Mouse (Mus musculus): Measurements from ENCODE around the gene Btnl9.
A peak's percentile ranks its signal among the peaks of the same experiment; 100 is the strongest.
"Not testable (repeated sequence)": the region's sequence is repeated elsewhere in the genome, so short reads cannot be mapped to it uniquely, and the experiment has no call there.

The Btnl9 gene

DNA sequence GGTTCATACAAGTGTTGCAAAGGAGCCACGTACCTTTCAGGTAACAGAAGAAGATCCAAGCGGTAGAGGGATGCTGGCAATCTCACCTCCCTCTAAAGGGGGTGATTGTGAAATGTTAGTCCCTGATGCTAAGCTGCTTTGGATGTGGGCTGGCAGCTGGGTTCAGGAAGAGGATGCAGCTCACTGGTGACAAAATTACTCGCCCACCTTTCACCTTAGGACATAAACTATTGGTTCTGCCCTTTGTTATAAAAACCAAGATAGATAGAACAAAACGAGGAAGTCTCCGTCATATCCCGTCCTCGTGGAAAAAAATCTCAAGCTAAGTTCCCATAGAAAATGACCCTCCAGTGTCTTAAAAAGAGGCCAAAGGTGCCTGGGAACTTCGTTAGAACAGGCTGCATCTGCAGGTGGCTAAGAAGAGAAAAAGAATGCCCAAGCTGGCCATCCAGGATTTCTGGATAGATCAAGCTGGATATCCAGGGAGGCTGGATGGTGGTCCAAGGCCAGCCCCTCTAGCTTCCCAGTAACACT is at the start of gene Btnl9:
TSS of gene Btnl9 (minus strand) at position 205 of the 534 bp plus-strand sequence.
- no peak for DNase-seq (ENCODE audit: low read depth, low spot score)

GRCm38 (mm10) chr11:49235459-49236207 is 48.7 kb upstream of the Btnl9 start:
- DNase-seq (ENCODE audit: low read depth, low spot score) = no peak

DNA sequence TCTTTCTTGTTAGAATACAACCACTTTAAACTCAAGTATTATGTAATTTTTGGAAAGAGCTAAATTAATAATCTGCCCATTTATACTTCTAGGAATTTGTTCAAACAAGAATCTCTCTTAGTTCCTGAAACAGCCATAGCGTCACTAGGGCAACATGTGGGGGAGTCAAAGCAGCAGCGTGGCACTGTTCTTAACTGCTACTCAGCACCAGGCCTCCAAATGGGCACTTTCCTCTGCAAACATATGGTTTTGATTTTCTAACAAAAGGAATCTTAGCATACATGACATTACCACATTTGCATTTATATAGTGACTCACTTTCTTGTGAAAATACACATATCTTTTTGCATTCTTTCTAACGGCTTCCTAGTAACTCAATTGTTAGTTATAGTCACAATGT is 45.8 kb upstream of the Btnl9 start:
- DNase-seq (ENCODE audit: low read depth, low spot score) = peak; percentile 76

GRCm38 (mm10) chr11:49224455-49224854 is 37.5 kb upstream of the Btnl9 start:
- no peak for DNase-seq (ENCODE audit: low read depth, low spot score)

- DNase-seq (ENCODE audit: low read depth, low spot score) = no peak
These were observed 32.3 kb upstream of the Btnl9 start for GRCm38 (mm10) chr11:49219271-49219670.

GRCm38 (mm10) chr11:49213505-49213904 is 26.5 kb upstream of the Btnl9 start:
- no peak for DNase-seq (ENCODE audit: low read depth, low spot score)

- DNase-seq (ENCODE audit: low read depth, low spot score) = no peak
These were observed 25.6 kb upstream of the Btnl9 start for GRCm38 (mm10) chr11:49212577-49212976.

- no peak for DNase-seq (ENCODE audit: low read depth, low spot score)
These were observed 20.5 kb upstream of the Btnl9 start for GRCm38 (mm10) chr11:49207495-49207894.

DNA sequence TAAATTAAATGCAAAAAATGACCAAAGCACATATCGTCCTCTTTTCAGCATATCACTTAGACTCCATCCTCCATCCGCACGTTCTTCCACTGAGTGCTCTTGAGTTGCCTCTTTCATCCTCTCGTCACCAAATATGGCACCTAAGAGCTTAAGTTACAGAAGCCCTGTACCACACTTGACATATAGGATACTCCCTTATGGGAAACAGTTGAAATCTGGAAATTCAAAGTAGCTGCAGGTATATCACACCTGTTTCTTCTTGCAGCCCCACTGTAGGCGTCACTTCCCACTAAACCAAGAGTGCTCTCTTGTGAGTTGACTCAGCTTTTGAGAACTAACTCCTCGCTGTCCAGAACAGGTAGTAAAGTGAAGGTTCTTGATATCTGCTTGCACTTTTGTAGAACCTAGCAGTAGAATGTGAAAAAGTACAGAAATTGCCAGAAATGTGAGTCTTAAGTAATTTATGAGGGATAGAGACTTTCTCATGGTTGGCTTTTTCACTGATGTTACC is 18.2 kb upstream of the Btnl9 start:
- no peak for DNase-seq (ENCODE audit: low read depth, low spot score)

DNA sequence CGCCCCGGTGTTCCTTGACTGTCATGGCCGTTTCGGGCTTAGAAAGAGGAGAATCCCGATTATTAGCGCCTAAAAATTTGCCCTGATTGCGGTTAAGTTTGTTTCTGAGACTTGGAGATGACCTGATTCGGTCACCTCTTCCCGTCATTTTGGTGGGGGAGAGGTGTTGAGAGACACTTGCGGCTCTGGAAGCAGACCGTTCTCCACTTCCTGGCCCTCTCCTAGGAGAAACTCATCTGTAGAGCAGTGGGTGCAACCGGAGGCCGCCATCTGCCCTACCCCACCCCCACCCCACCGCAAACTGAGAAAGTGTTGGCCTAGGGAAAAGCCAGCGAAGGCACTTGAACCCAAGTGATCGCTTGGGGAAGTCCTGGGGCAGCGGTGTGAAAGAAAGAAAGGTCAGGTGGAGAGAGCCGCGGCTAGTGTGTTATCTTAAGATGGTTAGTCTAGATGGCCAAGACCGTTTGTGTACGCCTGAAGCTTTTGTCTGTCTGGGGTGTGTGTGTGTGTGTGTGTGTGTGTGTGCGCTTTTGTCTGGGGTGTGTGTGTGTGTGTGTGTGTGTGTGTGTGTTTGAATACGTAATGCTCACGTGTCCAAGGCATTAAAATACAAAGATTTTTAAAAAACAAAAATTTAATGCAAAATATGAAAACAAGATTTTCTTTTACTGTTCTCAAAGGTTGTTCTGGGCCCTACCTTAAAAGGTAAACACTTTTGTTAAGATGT is 17.0 kb upstream of the Btnl9 start:
- DNase-seq (ENCODE audit: low read depth, low spot score) = peak; percentile 71

- peak; percentile 98 for DNase-seq (ENCODE audit: low read depth, low spot score)
These were observed 16.3 kb upstream of the Btnl9 start, which contains the start of gene Zfp62 for GRCm38 (mm10) chr11:49203129-49203768. Zfp62 (plus strand) TSS chr11:49203292.

DNA sequence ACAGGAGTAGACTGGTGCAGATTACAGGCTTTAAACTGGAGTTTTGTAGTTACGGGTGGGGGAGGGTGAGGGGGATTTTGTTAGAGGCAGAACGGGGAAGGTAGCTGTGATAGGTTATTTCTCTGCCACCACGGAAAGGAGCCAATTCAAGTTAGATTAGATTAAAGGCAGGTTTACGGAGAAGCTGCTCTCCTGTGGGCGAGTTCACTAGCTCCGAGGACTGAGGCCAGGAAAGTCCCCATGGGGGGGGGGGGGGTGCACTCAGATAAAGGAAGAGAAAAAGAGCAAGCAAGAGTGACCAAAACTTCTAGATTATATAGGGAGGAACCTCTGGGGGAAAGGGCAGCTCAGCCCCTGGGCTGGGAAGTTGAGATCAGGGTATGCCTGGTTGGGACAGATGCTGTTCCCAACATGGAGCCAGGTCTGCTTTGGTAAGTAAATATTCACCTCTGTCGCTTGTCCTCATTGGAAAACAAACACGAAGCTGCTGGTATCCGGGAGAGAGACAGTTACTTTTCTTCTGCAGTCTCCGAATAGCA is 15.6 kb upstream of the Btnl9 start:
- DNase-seq (ENCODE audit: low read depth, low spot score) = no peak

DNA sequence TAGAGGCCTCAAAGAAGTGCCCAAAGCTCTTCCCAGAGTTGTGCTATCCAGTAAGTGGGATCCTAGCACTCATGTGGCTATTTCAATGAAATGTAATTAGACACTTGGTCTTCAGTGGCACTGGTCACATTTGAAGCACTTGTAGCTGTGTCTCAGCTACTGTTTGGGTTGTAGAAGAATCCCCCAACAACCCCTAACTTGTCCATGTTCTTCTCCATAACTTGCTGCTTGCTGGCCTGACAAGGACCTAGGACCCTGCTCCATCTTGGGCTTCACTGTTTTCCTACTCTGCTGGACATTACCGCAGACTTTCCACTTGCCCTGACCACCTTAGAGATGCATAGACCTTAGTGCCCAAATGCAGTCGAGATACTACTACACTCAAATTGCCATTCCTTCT is 15.1 kb upstream of the Btnl9 start:
- DNase-seq (ENCODE audit: low read depth, low spot score) = no peak

DNA sequence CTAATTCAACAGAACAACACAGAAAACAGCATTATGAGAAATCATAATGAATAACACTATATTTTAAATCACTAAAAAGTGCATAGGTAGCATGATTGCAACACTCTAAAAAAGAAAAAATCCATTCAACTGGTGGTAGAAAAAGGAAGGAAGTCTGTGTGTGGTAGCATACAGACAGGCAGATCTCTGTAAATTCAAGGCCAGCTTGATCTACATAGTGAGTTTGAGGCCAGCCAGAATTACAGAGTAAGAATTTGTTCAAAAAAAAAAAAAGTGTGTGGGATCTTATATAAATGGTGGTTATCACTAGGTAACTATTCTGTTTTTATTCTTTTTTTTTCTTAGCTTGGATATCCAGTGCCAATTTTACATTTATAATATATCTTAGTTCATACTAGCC is 14.2 kb upstream of the Btnl9 start:
- no peak for DNase-seq (ENCODE audit: low read depth, low spot score)

DNA sequence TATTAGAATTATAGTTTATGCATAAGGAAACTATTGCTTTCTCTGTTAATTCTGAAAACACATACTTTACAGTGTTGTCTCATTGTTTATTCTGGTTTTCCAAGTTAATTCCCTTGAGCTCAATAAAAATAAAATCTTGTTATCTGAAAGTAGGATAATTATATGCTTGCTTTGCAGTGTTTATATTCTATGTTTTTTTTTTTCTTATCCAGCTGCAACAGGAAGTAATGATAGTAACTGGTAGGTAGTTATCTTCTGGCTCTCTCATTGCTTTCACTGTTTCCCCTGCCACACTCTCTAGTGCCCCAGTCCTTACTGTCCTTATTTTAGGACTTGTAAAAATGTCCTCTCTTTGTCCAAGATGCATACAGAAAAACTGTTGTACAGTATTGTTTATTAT is 13.7 kb upstream of the Btnl9 start:
- no peak for DNase-seq (ENCODE audit: low read depth, low spot score)

GRCm38 (mm10) chr11:49195819-49196322 is 8.9 kb upstream of the Btnl9 start:
- no peak for DNase-seq (ENCODE audit: low read depth, low spot score)

DNA sequence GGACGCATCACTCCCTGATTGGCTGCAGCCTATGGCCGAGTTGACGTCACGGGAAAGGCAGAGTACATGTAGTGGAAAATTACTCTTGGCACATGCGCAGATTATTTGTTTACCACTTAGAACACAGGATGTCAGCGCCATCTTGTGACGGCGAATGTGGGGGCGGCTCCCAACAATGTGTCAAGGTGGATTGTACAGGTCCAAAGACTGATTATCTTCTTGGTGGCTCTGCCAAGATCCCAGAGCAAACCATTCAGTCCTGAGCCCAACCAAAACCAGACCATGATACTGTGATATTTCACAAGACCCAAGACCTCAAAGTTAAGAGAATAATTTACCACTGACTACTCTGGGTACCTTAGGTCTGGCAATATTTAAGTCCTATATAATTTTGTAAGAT is 7.8 kb upstream of the Btnl9 start:
- DNase-seq (ENCODE audit: low read depth, low spot score) = not testable (repeated sequence)

- DNase-seq (ENCODE audit: low read depth, low spot score) = peak; percentile 31
These were observed 4.1 kb upstream of the Btnl9 start for GRCm38 (mm10) chr11:49191083-49191482.

DNA sequence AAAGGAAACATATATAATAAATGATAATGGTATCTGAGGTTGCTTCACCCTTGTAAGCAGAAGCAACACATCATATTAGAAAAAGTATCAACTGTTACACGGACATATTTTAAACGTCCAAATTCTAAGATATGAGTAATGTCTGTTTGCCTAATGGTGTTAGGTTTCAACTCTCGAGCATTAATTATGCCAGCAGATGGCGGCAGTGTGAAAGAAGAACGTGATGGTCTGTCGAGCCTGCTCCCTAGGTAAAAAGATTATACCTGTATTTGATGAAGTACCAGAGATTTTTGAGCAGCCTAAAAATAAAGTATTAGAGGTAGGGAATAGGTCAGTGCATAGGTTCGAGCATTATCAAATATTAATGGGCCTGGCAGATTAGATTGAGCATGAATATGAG is 2.8 kb upstream of the Btnl9 start:
- DNase-seq (ENCODE audit: low read depth, low spot score) = peak; percentile 71

DNA sequence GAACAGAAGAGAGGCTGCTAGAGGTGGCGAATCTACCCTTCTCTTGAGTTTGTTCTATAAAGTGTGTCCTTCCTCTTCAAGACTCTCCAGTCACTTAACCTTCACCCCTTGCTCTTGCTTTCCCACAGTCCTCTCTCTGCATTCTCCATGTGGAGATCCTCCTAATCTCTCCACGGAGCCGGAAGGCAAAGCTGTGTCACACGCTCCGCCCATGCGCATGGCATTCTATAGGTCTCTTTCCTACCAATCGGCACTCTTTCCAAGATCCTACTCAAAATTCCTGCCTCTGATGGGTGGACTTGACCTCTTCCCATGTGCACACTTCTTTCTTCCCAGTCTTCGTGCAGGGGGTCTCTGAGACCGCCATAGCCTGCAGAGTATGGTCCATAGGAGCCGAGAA is 742 bp upstream of the Btnl9 start:
- DNase-seq (ENCODE audit: low read depth, low spot score) = no peak

GRCm38 (mm10) chr11:49186452-49186851 is 507 bp downstream of the Btnl9 start:
- DNase-seq (ENCODE audit: low read depth, low spot score) = no peak

GRCm38 (mm10) chr11:49183172-49183571 is 3.8 kb downstream of the Btnl9 start:
- no peak for DNase-seq (ENCODE audit: low read depth, low spot score)
